Mouse (Mus musculus): ENCODE results near the gene Psmd2.
"Not testable (repeated sequence)": the region's sequence is repeated elsewhere in the genome, so short reads cannot be mapped to it uniquely, and the experiment has no call there.

Psmd2 gene

DNA sequence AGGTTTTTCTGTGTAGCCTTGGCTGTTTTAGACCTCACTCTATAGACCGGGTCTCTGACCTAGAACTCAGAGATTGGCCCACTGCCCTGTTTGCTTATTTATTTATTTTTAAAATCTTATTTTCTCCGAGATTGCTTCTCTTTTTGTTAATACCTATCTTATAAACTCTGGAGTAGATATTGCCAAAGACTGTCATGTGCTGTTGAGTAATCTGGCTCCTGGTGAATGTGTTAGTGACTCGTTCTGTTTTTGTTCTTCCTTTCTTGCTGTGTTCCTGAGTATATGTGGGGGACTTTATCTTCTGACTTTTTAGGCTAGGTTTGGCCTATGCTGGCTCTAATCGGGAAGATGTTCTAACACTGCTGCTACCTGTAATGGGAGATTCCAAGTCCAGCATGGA is 6.2 kb downstream of the Psmd2 start:
- no peak for DNase-seq (ENCODE audit: low spot score)

DNA sequence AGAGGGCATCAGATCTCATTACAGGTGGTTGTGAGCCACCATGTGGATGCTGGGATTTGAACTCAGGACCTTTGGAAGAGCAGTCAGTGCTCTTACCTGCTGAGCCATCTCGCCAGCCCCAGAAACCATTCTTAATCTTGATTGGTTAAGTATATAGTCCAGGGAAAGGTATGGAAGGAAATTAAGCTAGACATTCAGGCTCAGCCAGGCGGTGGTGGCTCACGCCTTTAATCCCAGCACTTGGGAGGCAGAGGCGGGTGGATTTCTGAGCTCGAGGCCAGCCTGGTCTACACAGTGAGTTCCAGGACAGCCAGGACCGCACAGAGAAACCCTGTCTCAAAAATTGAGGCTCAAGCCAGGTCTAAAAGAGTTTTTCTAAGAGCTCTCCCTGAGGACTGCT is 16.6 kb downstream of the Psmd2 start, which contains the start of gene Eif4g1:
TSS of gene Eif4g1 (plus strand) at position 301 of the 400 bp plus-strand sequence.
- not testable (repeated sequence) for DNase-seq (ENCODE audit: low spot score)

DNA sequence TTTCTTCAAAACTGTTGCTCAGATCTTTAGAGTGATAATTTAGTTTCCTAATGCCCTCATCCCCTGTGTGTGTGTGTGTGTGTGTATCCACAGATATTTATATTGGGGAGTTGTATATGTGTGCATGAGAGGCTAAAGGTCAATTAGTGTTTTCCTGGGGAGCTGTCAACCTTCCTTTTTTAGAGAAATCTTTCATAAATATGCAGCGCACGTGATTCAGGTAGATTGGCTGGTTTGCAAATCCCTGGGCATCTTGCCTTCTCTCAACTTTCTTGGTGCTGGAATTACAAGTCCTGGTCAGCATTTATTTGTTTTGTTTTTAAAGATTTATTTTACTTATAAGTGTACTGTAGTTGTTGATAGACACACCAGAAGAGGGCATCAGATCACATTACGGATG is 18.8 kb downstream of the Psmd2 start:
- DNase-seq (ENCODE audit: low spot score) = no peak

DNA sequence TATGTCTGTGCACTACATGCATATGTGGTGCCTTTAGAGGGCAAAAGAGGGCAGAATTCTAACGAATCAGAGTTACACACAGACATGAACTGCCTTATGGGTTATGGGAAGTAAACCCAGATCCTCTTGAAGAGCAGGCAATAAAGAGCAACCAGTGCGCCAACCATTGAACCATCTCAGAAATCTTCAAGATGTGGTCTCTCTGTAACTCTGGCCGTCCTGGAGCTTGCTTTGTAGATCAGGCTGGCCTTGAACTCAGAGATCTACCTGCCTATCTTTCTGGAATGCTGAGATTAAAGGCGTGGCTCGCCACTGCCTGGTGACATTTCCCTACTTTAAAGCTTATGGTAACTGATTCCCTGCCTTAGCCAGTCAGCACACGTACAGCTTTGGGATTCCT is 20.4 kb downstream of the Psmd2 start:
- DNase-seq (ENCODE audit: low spot score) = no peak

DNA sequence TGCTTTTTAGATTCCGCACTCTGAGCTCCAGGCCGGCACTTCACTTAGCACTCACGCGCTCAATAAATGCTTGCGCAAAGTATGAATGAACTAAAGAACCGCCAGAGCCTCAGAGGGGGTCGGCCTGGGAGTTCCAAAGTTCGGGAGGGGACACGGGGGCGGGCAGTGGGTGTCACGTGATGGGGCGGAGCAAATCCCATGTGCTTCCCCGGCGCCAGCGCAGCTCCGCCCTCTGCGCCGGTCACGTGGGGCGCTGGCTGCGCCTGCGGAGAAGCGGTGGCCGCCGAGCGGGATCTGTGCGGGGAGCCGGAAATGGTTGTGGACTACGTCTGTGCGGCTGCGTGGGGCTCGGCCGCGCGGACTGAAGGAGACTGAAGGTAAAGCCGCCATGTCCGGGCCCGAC is 21.0 kb downstream of the Psmd2 start:
- peak; percentile 99 for DNase-seq (ENCODE audit: low spot score)

DNA sequence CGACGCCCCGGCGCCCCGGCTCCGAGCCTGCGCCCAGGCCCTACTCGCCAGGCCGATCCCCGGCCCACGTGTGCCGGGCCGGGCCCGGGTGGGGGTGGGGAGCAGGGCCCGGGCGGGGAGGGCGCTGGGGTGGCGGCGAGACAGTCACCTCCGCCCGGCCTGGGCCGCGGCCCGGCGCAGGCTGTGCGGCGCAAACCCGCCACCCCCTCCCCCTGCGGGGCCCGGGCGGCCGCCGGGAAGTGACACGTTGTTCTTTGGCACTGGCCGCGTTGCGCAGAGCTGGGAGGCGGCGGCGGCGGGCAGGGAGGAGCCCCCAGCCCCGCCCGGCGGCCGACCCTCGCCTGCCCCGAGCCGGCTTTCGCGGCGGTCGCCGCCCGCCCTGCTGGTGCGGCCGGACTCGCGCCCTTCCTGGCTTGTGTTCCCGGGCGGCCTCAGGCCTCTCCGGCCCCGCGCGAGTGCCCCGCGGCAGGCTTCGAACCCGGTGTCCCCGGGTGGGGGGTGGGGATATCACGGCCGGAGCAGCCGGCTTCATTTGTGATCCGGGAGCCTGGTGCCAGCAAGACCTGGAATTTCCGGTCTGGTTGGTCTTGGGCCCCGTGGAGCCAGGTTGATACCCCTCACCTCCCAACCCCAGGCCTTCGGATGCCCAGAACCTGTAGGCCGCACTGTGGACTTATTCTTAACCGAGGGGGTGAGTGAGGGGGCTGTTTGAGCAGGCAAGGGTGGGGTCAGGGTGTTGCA is 21.7 kb downstream of the Psmd2 start:
- DNase-seq (ENCODE audit: low spot score) = peak; percentile 81

DNA sequence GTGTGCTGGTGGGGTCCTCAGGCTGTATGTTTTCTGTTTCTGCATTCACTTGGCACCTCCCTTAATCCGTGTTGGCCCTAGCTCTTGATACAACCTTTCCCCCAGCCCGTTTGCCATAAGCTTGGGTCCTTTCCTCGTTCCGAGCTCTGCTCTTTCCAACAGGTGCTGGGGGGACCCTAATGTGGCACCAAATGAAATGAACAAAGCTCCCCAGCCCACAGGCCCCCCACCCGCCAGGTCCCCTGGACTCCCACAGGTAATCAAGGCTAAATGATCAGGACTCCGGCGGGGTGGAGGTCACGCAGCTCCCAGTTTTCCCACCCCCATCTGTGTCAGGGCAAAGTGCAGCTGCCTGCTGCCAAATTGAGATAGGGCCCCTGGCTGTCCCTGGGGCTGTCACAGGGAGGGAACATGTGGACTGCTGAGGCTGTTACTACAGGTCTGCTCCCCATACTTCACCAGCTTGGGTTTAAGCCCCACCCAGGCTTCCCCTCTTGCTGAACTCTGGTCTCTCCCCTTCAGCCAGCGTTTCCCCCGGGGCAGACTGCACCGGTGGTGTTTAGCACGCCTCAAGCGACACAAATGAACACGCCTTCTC is 22.4 kb downstream of the Psmd2 start:
- DNase-seq (ENCODE audit: low spot score) = peak; percentile 52

DNA sequence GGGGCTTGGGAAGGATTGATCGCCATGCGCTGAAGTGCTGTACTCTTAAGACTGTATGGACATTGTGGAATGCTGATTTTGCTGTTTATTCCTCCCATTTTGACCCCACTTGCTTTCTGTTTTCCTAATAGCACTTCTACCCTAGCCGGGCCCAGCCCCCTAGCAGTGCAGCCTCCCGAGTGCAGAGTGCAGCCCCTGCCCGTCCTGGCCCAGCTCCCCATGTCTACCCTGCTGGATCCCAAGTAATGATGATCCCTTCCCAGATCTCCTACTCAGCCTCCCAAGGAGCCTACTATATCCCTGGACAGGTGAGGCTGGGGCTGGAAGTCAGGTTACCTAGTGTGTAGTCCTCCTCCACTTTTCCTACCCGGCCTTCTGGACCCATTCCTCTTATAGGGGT is 23.8 kb downstream of the Psmd2 start:
- no peak for DNase-seq (ENCODE audit: low spot score)

DNA sequence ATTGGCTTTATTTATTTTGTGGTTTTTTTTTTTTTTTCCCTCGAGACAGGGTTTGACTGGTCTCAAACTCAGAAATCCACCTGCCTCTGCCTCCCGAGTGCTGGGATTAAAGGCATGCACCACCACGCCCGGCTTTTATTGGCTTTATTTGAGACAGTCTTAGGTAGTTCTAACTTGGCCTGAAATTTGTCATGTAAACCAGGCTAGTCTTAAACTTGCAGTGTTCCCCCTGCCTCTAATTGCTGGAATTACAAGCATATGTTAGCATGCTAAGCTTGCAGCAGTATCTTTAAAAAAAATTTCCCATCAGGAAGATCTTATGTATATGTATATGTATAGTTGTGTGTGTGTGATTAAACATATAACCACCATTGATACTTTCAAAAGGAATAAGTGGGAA is 25.2 kb downstream of the Psmd2 start:
- no peak for DNase-seq (ENCODE audit: low spot score)

DNA sequence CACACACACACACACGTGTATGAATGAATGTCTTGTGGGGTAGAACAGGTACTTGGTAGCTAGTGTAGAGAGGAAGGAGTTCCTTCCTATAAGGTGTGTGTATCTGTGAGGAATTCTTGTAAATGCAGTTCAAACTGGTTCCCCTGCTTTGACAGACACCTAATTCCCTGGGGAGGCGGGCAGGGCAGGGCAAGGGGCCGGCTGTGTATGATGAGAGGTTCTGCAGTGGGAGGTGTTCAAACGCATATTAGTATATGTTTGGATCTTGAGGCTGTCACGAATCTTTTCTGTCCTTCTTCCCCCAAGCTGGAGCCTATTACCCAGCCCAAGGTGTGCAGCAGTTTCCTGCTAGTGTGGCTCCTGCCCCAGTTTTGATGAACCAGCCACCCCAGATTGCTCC is 25.9 kb downstream of the Psmd2 start:
- DNase-seq (ENCODE audit: low spot score) = no peak

DNA sequence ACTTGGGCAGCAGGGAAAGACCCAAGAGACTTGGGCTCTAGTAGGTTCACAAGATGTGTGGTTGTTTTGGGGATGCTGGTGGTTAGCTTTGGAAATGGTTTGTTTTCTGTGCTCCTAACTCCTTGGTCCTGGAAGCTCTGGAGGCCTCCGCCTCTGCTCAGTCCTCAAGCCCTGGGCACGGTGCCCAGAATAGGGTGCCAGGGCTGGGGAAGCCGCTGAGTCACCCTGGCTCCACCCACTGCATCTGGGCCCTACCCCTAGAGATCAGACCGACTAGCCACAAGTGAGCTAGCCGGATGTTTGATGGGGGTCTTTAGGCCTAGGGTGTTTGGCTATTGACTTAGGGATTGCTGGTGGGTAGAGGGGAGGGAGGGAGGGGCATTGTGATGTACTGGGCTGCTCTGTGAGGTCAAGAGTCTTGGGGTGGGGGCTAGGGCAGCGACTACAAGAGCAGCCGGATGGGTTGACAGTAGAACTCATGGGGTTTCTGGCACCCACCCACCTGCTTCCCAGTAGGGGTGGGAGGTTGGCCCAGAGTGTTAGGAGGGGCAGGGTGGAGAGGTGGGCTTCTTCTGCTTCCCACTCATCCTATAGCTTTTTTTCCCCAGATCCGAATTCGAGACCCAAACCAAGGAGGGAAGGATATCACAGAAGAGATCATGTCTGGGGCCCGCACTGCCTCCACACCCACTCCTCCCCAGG is 26.7 kb downstream of the Psmd2 start:
- DNase-seq (ENCODE audit: low spot score) = peak; percentile 78

DNA sequence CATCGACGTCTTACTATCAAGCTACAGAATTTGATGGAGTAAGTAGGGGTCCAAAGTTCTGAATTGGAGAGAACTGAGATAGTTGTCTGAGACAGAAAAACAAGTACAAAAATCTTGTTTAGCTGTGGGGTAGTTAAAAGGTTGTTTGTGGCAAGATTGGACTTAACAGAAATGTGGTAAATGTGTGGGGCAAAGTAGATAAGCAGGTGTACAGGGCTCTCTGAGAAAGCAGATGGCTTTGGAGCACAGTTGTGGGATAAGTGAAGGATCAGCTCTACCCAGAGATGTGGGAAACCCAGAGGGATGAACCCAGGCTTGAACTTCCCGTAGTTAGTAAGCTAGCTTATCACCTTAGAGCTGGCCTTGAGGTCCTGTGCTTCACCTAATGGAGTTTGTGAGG is 39.3 kb downstream of the Psmd2 start:
- DNase-seq (ENCODE audit: low spot score) = no peak

DNA sequence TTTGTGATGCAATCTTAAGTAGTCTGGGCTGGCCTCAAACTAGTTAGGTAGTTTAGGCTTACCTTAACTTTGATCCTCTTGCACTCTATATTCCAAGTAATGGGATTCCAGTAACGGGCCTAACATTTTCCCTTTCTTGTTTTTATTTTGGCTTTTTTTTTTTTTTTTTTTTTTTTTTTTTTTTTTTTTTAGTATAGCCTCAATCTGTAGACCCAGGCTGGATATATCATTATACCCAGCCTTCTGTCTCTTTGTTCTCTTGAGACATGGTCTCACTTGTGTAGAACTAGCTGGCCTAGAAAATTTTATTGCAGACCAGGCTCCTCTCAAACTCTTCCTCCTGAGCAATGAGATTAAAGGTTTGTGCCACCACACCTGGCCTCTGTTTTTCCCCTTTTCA is 40.2 kb downstream of the Psmd2 start:
- no peak for DNase-seq (ENCODE audit: low spot score)

DNA sequence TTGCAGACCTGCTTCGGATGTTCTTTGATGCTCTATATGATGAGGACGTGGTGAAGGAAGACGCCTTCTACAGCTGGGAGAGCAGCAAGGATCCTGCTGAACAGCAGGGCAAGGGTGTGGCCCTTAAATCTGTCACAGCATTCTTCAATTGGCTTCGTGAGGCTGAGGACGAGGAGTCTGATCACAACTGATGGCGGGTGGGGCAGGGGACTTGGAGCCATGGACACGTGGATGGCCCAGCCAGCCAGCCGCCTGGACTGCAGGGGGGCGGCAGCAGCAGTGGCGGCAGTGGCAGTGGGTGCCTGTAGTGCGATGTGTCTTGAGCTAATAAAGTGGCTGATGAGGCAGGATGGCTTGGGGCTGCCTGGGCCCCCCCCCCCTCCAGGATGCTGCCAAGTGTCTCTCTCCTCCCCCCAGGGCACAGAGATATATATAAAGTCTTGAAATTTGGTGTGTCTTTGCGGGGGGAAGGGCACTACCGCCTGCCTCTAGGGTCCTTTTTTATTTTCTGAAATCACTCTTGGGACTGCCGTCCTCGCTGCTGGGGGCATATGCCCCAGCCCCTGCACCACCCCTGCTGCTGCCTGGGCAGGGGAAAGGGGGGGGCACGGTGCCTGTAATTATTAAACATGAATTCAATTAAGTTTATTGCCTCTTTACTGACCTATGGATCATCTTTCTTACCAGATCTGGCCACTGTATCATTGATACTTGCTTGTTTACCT is 41.0 kb downstream of the Psmd2 start:
- no peak for DNase-seq (ENCODE audit: low spot score)

DNA sequence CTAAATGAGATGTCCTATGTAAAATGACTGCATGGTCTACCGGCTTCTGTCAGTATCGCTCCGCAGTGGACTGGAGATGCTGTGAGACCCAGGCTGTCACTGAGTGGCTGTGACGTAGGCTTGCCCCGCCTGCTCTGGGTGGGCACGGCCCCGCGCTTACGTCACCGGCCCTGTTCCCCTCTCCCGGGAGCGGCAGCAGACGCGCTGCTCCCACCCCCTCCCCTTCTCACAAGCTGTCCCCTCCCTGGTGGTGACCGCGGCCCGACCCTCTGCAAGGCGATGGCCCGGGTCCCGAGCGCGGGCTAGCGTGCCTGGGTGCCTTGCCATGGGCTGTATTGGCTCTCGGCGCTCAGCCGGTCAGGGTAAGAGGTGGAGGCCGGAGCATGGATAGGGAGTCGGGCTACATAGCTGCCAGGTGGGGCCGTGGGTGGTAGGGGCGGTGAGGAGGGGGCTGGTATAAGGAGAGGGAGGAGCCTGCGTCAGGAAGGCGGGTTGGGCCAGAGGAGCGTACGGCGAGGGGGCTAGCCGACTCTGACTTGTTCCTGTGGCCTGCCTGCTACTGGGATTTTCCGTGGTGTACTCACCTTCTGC is 41.8 kb downstream of the Psmd2 start, which contains the start of gene Fam131a:
TSS of gene Fam131a (plus strand) at position 131 of the 591 bp plus-strand sequence.
- DNase-seq (ENCODE audit: low spot score) = peak; percentile 91

DNA sequence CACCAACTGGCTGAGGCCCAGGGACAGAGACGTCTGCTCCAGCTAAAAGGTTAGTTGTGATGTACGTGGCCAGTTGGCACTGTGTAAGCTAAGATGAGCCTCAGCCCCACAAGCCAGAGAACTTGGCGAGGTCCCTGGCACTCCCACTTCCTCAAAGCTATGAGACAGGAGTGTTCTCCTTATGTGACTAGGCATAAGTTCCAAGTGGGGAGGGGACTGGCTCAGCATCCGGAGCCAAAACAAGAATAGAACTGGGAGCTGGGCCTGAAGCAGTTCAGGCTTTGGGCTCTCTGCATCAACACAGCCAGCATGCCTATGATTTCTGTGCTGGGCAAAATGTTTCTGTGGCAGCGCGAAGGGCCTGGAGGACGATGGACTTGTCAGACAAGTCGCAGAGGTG is 43.3 kb downstream of the Psmd2 start:
- peak; percentile 58 for DNase-seq (ENCODE audit: low spot score)

DNA sequence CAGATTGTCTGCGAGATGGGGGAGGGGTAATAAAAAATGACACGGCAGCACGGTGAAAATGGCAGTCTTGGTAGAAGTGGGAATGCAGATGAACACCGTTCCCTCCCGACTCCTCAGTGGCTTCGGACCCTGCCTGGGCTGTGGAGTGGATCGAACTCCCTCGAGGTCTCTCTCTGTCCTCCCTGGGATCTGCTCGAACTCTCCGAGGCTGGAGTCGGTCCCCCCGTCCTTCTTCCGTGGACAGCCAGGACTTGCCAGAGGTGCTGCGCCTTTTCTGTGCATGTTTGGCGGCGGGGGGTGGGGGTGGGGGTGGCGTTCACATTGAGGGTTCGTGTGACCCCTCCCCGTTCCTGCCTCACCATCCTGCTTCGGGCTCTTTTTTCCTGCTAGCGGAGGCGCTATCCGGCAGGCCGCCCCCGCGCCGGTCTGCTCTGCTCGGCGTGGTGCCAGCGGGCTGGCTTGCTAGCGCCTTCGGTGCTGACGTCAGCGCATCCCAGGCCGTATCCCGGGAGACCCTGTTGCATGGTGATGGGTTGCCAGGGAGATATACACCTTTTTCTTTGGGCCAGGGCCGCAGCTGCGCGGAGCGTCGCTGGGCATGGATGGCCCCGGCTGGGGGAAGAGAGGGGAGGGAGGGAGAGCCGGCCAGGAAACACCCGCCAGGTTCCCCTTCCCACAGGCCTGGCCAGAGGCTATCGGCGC is 44.3 kb downstream of the Psmd2 start:
- DNase-seq (ENCODE audit: low spot score) = peak; percentile 94

DNA sequence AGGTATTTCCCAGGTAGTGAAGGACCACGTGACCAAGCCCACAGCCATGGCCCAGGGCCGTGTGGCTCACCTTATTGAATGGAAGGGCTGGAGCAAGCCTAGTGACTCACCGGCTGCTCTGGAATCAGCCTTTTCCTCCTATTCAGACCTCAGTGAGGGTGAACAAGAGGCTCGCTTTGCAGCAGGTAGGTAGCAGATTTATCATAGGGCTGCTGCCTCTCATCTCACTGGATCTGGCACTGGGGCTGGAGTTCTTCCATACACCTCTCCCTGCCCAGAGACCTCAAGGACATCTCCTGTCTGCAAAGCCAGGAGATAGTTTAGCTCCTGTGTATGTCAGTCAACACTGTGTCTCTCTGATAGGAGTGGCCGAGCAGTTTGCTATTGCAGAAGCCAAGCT is 47.8 kb downstream of the Psmd2 start:
- no peak for DNase-seq (ENCODE audit: low spot score)

DNA sequence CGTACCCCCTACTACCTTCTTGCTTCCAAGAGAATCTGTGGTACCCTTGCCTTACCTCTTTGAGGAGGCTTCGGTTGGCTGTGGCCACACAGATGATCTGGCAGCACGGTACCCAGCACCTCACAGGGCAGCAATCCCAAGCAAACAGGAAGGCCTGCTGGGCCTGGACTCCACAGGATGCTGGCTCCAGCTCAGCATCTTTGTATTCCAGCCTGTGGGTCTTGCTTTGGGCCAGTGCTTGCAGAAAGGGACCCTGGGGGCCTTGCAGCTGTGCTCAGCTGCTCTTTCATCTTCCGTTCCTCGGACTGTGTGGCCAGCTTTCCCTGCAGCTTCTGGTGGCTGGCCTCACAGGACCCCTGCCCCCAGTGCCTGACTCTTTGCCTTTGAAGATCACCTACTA is 48.6 kb downstream of the Psmd2 start:
- DNase-seq (ENCODE audit: low spot score) = no peak

DNA sequence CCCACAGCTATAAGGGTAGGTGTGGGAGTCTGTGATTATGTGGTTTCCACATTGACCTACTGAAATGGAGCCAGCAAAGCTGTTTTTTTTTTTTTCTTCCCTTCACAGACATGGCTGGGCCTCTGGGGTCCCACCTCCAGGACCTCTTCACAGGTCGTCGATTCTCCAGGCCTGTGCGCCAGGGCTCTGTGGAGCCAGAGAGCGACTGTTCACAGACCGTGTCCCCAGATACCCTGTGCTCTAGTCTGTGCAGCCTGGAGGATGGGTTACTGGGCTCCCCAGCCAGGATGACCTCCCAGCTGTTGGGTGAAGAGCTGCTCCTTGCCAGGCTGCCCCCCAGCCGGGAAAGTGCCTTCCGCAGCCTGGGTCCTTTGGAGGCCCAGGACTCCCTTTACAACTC is 49.9 kb downstream of the Psmd2 start:
- no peak for DNase-seq (ENCODE audit: low spot score)

DNA sequence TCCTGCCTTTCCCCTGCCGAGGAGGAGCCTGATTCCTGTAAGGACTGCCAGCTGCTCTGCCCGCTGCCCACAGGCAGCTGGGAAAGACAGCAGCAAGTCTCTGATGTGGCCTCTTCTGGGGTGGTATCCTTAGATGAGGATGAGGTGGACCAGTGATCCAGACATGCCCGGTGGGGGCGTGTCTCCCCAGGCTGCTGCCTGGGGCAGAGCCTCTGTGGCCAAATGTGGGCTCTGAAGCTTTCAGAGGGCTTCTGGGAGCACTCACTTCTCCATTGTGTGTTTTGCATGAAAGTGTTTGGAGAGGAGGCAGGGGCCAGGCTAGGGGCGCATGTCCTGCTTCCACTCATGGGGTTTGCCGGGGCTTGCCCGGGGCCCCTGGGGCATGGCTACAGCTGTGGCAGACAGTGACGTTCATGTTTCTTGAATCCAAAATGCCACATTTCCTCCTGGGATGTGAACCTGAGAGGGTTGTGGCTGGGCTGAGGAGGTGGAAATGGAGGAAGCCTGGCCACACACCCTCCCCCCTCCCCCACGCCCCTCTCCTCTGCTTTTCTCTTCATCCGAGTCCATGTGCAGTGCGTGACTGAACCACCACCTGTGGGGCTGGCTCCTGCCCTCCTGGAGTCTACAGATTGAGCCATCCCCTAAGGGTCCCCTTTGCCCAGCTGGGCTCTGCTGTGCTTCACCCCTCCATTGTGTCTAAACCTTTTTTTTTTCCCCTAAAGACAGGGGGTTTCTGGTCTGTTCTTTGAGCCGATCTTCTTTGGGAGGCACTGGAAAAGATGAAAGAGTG is 50.5 kb downstream of the Psmd2 start:
- DNase-seq (ENCODE audit: low spot score) = no peak

Data from testis, postnatal 10 days (tissue).